ENCODE assay signal across 12 mouse cellular contexts in the genomic region with DNA sequence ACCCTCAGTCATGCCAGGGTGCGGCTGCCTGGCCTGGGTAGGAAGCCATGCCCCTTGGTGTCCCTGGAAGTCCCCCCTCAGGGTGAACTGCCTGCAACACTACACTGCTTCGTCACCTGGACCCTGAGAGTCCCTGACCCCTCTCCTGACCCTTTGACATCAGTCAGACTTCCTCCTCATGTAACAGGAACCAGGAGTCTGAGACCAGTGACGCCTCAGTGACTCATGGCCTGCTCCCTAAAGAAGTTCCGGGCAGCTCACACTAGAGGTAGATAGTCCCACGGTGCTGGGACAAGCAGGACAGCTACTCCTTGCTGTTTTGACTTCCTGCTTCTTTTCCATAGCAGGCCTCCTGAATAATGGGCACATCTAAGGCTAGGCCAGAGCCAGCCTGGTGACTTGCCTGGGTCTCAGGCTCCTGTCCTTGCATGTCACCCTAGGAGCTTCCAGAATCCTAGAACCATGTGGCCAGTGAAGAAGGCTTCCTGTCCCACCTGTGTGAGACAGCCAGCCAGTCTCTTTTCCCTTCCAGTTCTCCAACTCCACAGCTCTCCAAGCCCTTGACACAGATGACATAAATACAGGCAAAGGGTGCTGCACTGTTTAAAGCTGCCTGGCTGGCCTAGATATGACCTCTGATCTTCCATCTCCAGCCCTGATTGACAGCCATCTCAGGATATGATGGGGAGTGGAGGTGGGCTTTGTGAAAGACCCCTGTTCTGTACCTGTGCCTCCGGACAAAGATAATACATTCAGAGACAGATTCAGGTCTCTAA. TPM values are rescaled to one million over a fixed set of nuclear protein-coding genes. Genes with fewer than 3 reads are reported as not detected.
DNase-seq lines count a peak whose midpoint lies in the region; ATAC-seq and TF ChIP-seq lines count a peak whose summit lies in the region.
"Had no signal": no experiment of that assay in that cellular context is flagged by ENCODE, and none has a peak within 500 bp of the region (broad histone marks: within the 10 kb centered on the region; RNA-seq: fewer than 3 reads in every experiment).

No protein-coding gene starts in this region.

- no peak overlapping the region for H3K9ac ChIP-seq in hindbrain, postnatal 0 days (replicated peaks; ENCODE audit: low read length)
- no peak overlapping the region for H3K9ac ChIP-seq in hindbrain, embryonic 11.5 days (ENCODE audit: low read depth, low read length)
- H3K9ac ChIP-seq in midbrain, embryonic 13.5 days (replicated peaks): no peak overlapping the region
- no peak overlapping the region for H3K9ac ChIP-seq in midbrain, embryonic 14.5 days (replicated peaks; ENCODE audit: low read length)
- H3K9ac ChIP-seq in stomach, postnatal 0 days (ENCODE audit: low read length): no peak overlapping the region
- H3K9ac ChIP-seq: liver, embryonic 15.5 days had no signal

- 0 out of 2 replicates have a peak, but pooled peaks have one; percentile 8 for ATAC-seq in hindbrain, postnatal 0 days
- ATAC-seq in hindbrain, embryonic 11.5 days (ENCODE audit: low FRiP score): no peak; the same call in 1 of the 2 replicates
- ATAC-seq in midbrain, embryonic 13.5 days: 0 out of 2 replicates have a peak, but pooled peaks have one; percentile 35
- ATAC-seq in midbrain, embryonic 14.5 days (ENCODE audit: low FRiP score, low TSS enrichment): no peak
- ATAC-seq in stomach, postnatal 0 days (ENCODE audit: low FRiP score, low TSS enrichment): peak; percentile 53
- ATAC-seq: activated CD4-positive, CD25-positive, alpha-beta regulatory T cell, adult 4 months; Patski had no signal

- no peaks in the 10 kb centered on the region for H3K36me3 ChIP-seq in hindbrain, postnatal 0 days (ENCODE audit: insufficient read depth, low read length)
- no peaks in the 10 kb centered on the region for H3K36me3 ChIP-seq in hindbrain, embryonic 11.5 days (ENCODE audit: control insufficient read depth, insufficient read depth, low read length)
- no peaks in the 10 kb centered on the region for H3K36me3 ChIP-seq in midbrain, embryonic 13.5 days
- H3K36me3 ChIP-seq in midbrain, embryonic 14.5 days (ENCODE audit: control insufficient read depth, insufficient read depth, low read length): no peaks in the 10 kb centered on the region
- no peaks in the 10 kb centered on the region for H3K36me3 ChIP-seq in stomach, postnatal 0 days (ENCODE audit: control insufficient read depth, insufficient read depth, low read length)
- H3K36me3 ChIP-seq: liver, embryonic 15.5 days had no signal

- peak; percentile 36 to 43 for DNase-seq in adrenal gland, postnatal 36 days
- no peak for DNase-seq in adrenal gland, postnatal 4 days (ENCODE audit: low spot score in 2 of 2)
- no peak for DNase-seq in hindbrain, postnatal 0 days (ENCODE audit: low spot score)
- no peak for DNase-seq in hindbrain, embryonic 11.5 days (ENCODE audit: low spot score)
- no peak for DNase-seq in midbrain, embryonic 14.5 days
- no peak for DNase-seq in stomach, postnatal 0 days (ENCODE audit: low spot score)
- DNase-seq in layer of hippocampus, adult 9-10 months (ENCODE audit: low spot score): no peak

- H3K4me3 ChIP-seq in hindbrain, postnatal 0 days (ENCODE audit: low read length): no peak overlapping the region
- H3K4me3 ChIP-seq in hindbrain, embryonic 11.5 days (ENCODE audit: low read depth, low read length): no peak overlapping the region
- H3K4me3 ChIP-seq in midbrain, embryonic 13.5 days (replicated peaks): no peak overlapping the region
- no peak overlapping the region for H3K4me3 ChIP-seq in midbrain, embryonic 14.5 days (replicated peaks; ENCODE audit: low read depth, low read length)
- no peak overlapping the region for H3K4me3 ChIP-seq in stomach, postnatal 0 days (ENCODE audit: low read depth, low read length)
- H3K4me3 ChIP-seq: left cerebral cortex, adult 2 months; liver, embryonic 15.5 days had no signal

- H3K4me1 ChIP-seq in hindbrain, postnatal 0 days (ENCODE audit: insufficient read depth, low read length): no peaks in the 10 kb centered on the region
- H3K4me1 ChIP-seq in hindbrain, embryonic 11.5 days (replicated peaks; ENCODE audit: control insufficient read depth, insufficient read depth, low read length): no peaks in the 10 kb centered on the region
- H3K4me1 ChIP-seq in midbrain, embryonic 13.5 days (replicated peaks): no peaks in the 10 kb centered on the region; the same call in 1 of the 2 replicates
- H3K4me1 ChIP-seq in midbrain, embryonic 14.5 days (ENCODE audit: control insufficient read depth, insufficient read depth, low read length): no peaks in the 10 kb centered on the region
- H3K4me1 ChIP-seq in stomach, postnatal 0 days (replicated peaks; ENCODE audit: control insufficient read depth, insufficient read depth): no peaks in the 10 kb centered on the region
- H3K4me1 ChIP-seq: liver, embryonic 15.5 days had no signal

- H3K9me3 ChIP-seq in hindbrain, postnatal 0 days (ENCODE audit: low read length): no peaks in the 10 kb centered on the region
- no peaks in the 10 kb centered on the region for H3K9me3 ChIP-seq in hindbrain, embryonic 11.5 days (ENCODE audit: control insufficient read depth, low read length)
- no peaks in the 10 kb centered on the region for H3K9me3 ChIP-seq in midbrain, embryonic 13.5 days
- no peaks in the 10 kb centered on the region for H3K9me3 ChIP-seq in midbrain, embryonic 14.5 days (ENCODE audit: control insufficient read depth, low read length)
- H3K9me3 ChIP-seq in stomach, postnatal 0 days (ENCODE audit: control insufficient read depth, low read length): no peaks in the 10 kb centered on the region
- H3K9me3 ChIP-seq: liver, embryonic 15.5 days had no signal

- 73% methylated on average over 6 of the region's 6 CpGs for WGBS in hindbrain, postnatal 0 days
- 67% methylated on average over 6 of the region's 6 CpGs for WGBS in hindbrain, embryonic 11.5 days
- 73% methylated on average over 6 of the region's 6 CpGs for WGBS in midbrain, embryonic 13.5 days
- 75% methylated on average over 6 of the region's 6 CpGs for WGBS in midbrain, embryonic 14.5 days
- WGBS in stomach, postnatal 0 days: 77% methylated on average over 6 of the region's 6 CpGs

- TF ChIP-seq EP300 in stomach, postnatal 0 days (optimal IDR thresholded peaks at IDR 0.05): no peak

- H3K4me2 ChIP-seq in hindbrain, postnatal 0 days (ENCODE audit: low read depth, low read length): no peak overlapping the region
- H3K4me2 ChIP-seq in hindbrain, embryonic 11.5 days (replicated peaks; ENCODE audit: low read depth, low read length): no peak overlapping the region
- H3K4me2 ChIP-seq in midbrain, embryonic 13.5 days (replicated peaks): no peak overlapping the region
- no peak overlapping the region for H3K4me2 ChIP-seq in midbrain, embryonic 14.5 days (ENCODE audit: low read length)
- no peak overlapping the region for H3K4me2 ChIP-seq in stomach, postnatal 0 days (replicated peaks; ENCODE audit: low read depth)
- H3K4me2 ChIP-seq: liver, embryonic 15.5 days had no signal

- no peaks in the 10 kb centered on the region for H3K27me3 ChIP-seq in hindbrain, postnatal 0 days (ENCODE audit: insufficient read depth, low read length)
- H3K27me3 ChIP-seq in hindbrain, embryonic 11.5 days (ENCODE audit: control insufficient read depth, insufficient read depth, low read length): no peaks in the 10 kb centered on the region
- no peaks in the 10 kb centered on the region for H3K27me3 ChIP-seq in midbrain, embryonic 13.5 days
- no peaks in the 10 kb centered on the region for H3K27me3 ChIP-seq in midbrain, embryonic 14.5 days (ENCODE audit: control insufficient read depth, insufficient read depth, low read length)
- H3K27me3 ChIP-seq in stomach, postnatal 0 days (ENCODE audit: control insufficient read depth, insufficient read depth, low read length): no peaks in the 10 kb centered on the region
- H3K27me3 ChIP-seq: liver, embryonic 15.5 days; Patski had no signal

- TF ChIP-seq CTCF in hindbrain, postnatal 0 days (IDR thresholded peaks at IDR 0.05; ENCODE audit: low read depth): no peak
- TF ChIP-seq CTCF in stomach, postnatal 0 days (IDR thresholded peaks at IDR 0.05; ENCODE audit: low read depth): no peak

- H3K27ac ChIP-seq in hindbrain, postnatal 0 days: no peak overlapping the region
- no peak overlapping the region for H3K27ac ChIP-seq in hindbrain, embryonic 11.5 days (ENCODE audit: low read depth, low read length)
- no peak overlapping the region for H3K27ac ChIP-seq in midbrain, embryonic 13.5 days
- no peak overlapping the region for H3K27ac ChIP-seq in midbrain, embryonic 14.5 days (replicated peaks; ENCODE audit: low read depth, low read length)
- no peak overlapping the region for H3K27ac ChIP-seq in stomach, postnatal 0 days (replicated peaks)
- H3K27ac ChIP-seq: left cerebral cortex, adult 2 months; liver, embryonic 15.5 days had no signal

RNA-seq across cellular contexts. Expression of a gene that starts 34.4 kb away (rescaled TPM):
- total RNA-seq in adrenal gland, postnatal 36 days (2021): 100 to 1,000 TPM in 1 of 2 experiments, 10 to 100 TPM in 1; 95.9 to 106 TPM
- total RNA-seq in adrenal gland, postnatal 4 days (2021): 10 to 100 TPM; 49.1 to 68.6 TPM
- 7.6 and 9.8 TPM in 2 replicates for total RNA-seq in hindbrain, postnatal 0 days (2014; rRNA removed)
- polyA plus RNA-seq in hindbrain, postnatal 0 days (2015; fragmentation: Nextera tagmentation; extraction: Ambion mirVana): 7.2 and 7.6 TPM in 2 replicates
- polyA plus RNA-seq in hindbrain, embryonic 11.5 days (2014; fragmentation: Nextera tagmentation; extraction: Ambion mirVana): 5.0 and 6.3 TPM in 2 replicates
- polyA plus RNA-seq in midbrain, embryonic 13.5 days (2015; fragmentation: Nextera tagmentation; extraction: Ambion mirVana): 4.6 and 4.8 TPM in 2 replicates
- 1.3 and 4.4 TPM in 2 replicates for polyA plus RNA-seq in midbrain, embryonic 14.5 days (2014; fragmentation: Nextera tagmentation; extraction: Ambion mirVana)
- polyA plus RNA-seq in stomach, postnatal 0 days (2015; fragmentation: Nextera tagmentation; extraction: Ambion mirVana): 5.2 and 6.3 TPM in 2 replicates
- polyA plus RNA-seq: activated CD4-positive, CD25-positive, alpha-beta regulatory T cell, adult 4 months had no signal

Comparison
In these comparisons a context has a peak if more than half of its experiments do, and no peak if none do; other contexts are left out.
1. DNase-seq: peak in adrenal gland, postnatal 36 days (2 of 2); none in adrenal gland, postnatal 4 days (0 of 2), hindbrain, postnatal 0 days (single experiment), hindbrain, embryonic 11.5 days (single experiment), midbrain, embryonic 14.5 days (single experiment), stomach, postnatal 0 days (single experiment) and layer of hippocampus, adult 9-10 months (single experiment).
2. ATAC-seq: peak in hindbrain, postnatal 0 days (single experiment), midbrain, embryonic 13.5 days (single experiment) and stomach, postnatal 0 days (single experiment); none in hindbrain, embryonic 11.5 days (single experiment) and midbrain, embryonic 14.5 days (single experiment).